Mouse (Mus musculus): ENCODE data around the gene Smim7. TPM values are rescaled to one million over a fixed set of nuclear protein-coding genes. Genes with fewer than 3 reads are reported as not detected.

Gene Smim7
- polyA plus RNA-seq (2011; ENCODE audit: insufficient read depth, insufficient read length, low replicate concordance, missing spikeins): 16.4 and 25.7 TPM in 2 replicates

DNA sequence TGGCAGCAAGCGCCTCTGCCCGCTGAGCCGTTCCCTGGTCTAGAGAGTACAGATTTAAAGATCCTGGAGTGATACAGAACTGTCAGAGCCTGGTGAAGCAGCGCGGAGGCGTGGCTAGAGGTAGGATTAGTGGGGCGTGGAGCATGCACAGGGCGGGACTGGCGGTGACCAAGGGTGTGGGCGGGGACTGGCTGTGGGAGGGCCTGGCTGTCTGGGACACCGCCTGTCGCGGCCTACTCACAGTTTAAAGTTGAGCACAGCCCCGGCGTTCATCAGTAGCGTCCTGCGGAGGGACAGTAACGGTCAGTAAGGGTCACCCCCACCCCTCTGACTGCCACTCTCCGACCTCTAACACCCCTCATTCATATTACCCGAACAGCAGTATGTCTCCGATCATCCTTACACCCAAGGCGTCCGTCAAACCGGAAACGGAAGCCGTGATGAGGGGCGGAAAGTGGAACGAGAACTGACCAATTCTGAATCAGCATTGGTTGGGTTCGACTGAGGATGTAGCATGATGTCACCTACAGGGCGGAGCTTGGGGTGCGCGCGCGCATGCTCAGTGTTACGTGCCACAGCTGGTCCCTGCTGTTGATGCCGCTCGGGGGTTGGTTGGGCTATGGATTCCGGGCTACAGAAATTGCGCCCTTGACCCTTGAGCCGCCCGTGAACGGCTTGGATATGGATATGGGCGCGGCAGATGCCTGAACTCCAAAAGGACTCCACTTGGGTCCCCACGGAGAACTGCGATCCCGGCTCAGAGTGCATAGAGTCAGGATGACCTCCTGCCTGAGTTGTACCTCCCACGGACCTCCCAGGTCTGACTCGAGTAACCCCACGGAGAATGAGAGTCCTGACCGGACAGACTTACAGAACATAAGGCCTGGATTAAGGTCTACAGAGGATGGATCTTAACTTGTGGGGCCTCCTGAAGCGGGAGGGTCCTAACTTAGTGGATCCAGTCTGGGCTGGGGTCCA, at the start of gene Smim7:
Gene Smim7 (minus strand): TSS at position 456 of the 978 bp plus-strand sequence.
- H3K4me3 ChIP-seq (replicated peaks; ENCODE audit: control insufficient read depth, low read depth, low read length): peak within 1 kb of the TSS; percentile 85
- under 1% methylated on average over 52 of the region's 52 CpGs for WGBS
- TF ChIP-seq POLR2A (IDR thresholded peaks at IDR 0.05; ENCODE audit: borderline replicate concordance, control insufficient read depth, low read depth, low read length) (peak; percentile 79; the same call in 1 of the 2 replicates), CTCF (IDR thresholded peaks at IDR 0.05; ENCODE audit: control insufficient read depth, insufficient read depth, low read length) (no peak)
- peaks cover 4% of the 10 kb centered on the region for H3K4me1 ChIP-seq (ENCODE audit: control insufficient read depth, insufficient read depth, low read length)
- peak within 1 kb of the TSS; percentile 89 for H3K27ac ChIP-seq (ENCODE audit: control insufficient read depth, insufficient read depth, low read depth, low read length, poor library complexity)

DNA sequence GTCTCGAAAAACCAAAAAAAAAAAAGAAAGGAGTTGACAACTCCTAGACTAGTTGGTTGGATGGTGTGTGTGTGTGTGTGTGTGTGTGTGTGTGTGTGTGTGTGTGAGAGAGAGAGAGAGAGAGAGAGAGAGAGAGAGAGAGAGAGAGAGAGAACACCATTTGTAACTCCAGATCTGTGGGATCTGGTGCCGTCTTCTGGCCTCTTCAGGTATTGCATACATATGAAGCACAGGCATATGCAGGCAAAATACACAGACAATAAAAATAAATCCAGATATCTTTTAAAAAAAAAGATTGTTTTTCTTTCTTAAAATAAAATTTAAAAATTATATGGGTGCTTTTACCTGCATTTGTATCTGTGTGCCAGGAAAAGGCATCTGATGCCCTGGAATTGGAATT, 19.3 kb upstream of the Smim7 start:
- no peaks in the 10 kb centered on the region for H3K4me1 ChIP-seq (ENCODE audit: control insufficient read depth, insufficient read depth, low read length)
- TF ChIP-seq POLR2A (IDR thresholded peaks at IDR 0.05; ENCODE audit: borderline replicate concordance, control insufficient read depth, low read depth, low read length): no peak
- TF ChIP-seq CTCF (IDR thresholded peaks at IDR 0.05; ENCODE audit: control insufficient read depth, insufficient read depth, low read length): no peak
- WGBS: 46% methylated on average over 2 of the region's 2 CpGs
- H3K4me3 ChIP-seq (replicated peaks; ENCODE audit: control insufficient read depth, low read depth, low read length): no peak overlapping the region
- H3K27ac ChIP-seq (ENCODE audit: control insufficient read depth, insufficient read depth, low read depth, low read length, poor library complexity): no peak overlapping the region

DNA sequence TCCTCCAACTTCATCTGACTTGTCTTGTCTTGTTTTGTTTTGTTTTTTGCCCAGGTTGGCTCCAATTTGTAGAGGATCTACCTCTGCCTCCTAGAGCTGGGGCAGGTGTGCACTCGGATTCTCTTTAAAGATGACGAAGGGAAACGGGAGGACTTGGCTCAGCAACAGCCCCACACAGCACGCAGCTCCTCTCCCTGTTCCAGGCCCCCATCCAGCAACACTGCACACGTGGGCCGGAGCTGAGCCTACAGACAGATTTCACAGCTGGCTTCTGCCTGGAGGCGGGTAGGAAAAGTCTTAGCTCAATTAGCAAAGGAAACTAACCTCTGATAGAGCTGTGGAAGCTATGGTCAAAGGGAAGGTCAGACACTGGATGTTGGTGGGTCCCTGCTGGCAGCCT, 18.4 kb upstream of the Smim7 start:
- H3K4me3 ChIP-seq (replicated peaks; ENCODE audit: control insufficient read depth, low read depth, low read length): no peak overlapping the region
- WGBS: 92% methylated on average over 7 of the region's 7 CpGs
- no peak overlapping the region for H3K27ac ChIP-seq (ENCODE audit: control insufficient read depth, insufficient read depth, low read depth, low read length, poor library complexity)
- no peaks in the 10 kb centered on the region for H3K4me1 ChIP-seq (ENCODE audit: control insufficient read depth, insufficient read depth, low read length)
- no peak for TF ChIP-seq CTCF (IDR thresholded peaks at IDR 0.05; ENCODE audit: control insufficient read depth, insufficient read depth, low read length)
- no peak for TF ChIP-seq POLR2A (IDR thresholded peaks at IDR 0.05; ENCODE audit: borderline replicate concordance, control insufficient read depth, low read depth, low read length)

- Histone ChIP-seq H3K27ac (ENCODE audit: control insufficient read depth, insufficient read depth, low read depth, low read length, poor library complexity) (no peak overlapping the region), H3K4me3 (replicated peaks; ENCODE audit: control insufficient read depth, low read depth, low read length) (no peak overlapping the region), H3K4me1 (ENCODE audit: control insufficient read depth, insufficient read depth, low read length) (no peaks in the 10 kb centered on the region)
- WGBS: 87% methylated on average over 10 of the region's 10 CpGs
- TF ChIP-seq CTCF (IDR thresholded peaks at IDR 0.05; ENCODE audit: control insufficient read depth, insufficient read depth, low read length) (no peak), POLR2A (IDR thresholded peaks at IDR 0.05; ENCODE audit: borderline replicate concordance, control insufficient read depth, low read depth, low read length) (no peak)
These were observed 18.0 kb upstream of the Smim7 start for GRCm38 (mm10) chr8:72588865-72589264.

DNA sequence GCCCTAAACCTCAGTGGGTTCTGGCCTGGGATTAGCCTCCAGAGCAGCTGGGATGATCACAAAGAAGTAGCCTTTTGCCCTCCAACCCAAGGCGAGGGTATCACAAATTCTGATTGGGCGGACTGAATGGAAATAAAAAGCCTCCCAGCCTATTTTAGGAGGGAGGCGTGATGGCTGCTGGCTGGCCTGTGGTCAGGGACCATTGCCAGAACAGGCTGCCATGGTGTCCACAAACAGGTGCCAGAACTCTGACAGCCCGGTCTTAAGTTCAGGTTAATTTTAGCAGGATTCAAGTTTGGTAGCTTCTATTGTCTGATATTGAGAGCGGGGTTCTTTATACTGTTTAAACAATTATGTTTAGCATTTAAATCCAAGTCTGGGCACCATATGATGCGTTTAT, 16.9 kb upstream of the Smim7 start:
- TF ChIP-seq CTCF (IDR thresholded peaks at IDR 0.05; ENCODE audit: control insufficient read depth, insufficient read depth, low read length): no peak
- H3K27ac ChIP-seq (ENCODE audit: control insufficient read depth, insufficient read depth, low read depth, low read length, poor library complexity): no peak overlapping the region
- 49% methylated on average over 6 of the region's 6 CpGs for WGBS
- H3K4me3 ChIP-seq (replicated peaks; ENCODE audit: control insufficient read depth, low read depth, low read length): no peak overlapping the region
- H3K4me1 ChIP-seq (ENCODE audit: control insufficient read depth, insufficient read depth, low read length): peaks cover 1% of the 10 kb centered on the region; the same call in 1 of the 2 replicates

GRCm38 (mm10) chr8:72584390-72584789, 13.5 kb upstream of the Smim7 start:
- Histone ChIP-seq H3K4me1 (ENCODE audit: control insufficient read depth, insufficient read depth, low read length) (peaks cover 7% of the 10 kb centered on the region; the same call in 1 of the 2 replicates), H3K27ac (ENCODE audit: control insufficient read depth, insufficient read depth, low read depth, low read length, poor library complexity) (peak overlapping the region; percentile 9; the same call in 1 of the 2 replicates), H3K4me3 (replicated peaks; ENCODE audit: control insufficient read depth, low read depth, low read length) (no peak overlapping the region)
- 63% methylated on average over 6 of the region's 6 CpGs for WGBS
- TF ChIP-seq POLR2A (IDR thresholded peaks at IDR 0.05; ENCODE audit: borderline replicate concordance, control insufficient read depth, low read depth, low read length) (no peak), CTCF (IDR thresholded peaks at IDR 0.05; ENCODE audit: control insufficient read depth, insufficient read depth, low read length) (no peak)

DNA sequence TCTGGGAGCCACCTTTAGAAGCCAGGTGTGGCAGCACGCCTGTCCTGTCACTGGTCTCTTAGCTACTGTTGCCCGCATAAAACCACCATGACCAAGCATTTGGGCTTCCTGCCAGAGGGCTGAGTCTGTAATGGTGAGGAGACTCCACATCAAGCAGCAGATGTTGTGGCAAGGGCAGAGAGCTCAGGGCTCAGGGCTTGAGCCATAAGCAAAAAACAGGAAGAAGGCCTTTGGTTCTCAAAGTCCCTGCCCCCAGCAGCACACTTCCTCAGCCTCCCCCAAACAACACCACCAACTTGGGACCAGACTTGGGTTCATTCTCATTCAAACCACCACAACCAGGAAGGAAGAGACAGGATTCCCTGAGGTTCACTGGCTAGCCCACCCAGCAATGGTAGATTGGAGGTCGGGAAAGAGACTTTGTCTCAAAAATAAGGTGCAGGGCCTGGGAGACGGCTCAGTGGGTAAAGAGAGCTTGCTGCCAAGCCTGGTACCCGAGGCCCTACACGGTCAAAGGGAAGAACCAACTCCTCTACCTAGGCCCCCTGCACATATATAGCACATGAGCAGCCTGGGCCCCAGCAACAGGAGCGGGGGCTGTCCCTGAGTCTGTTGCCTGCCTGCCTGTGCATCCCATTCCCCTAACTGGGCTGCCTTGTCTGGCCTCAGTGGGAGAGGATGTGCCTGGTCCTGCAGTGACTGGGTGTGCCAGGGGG, 12.3 kb upstream of the Smim7 start:
- no peak for TF ChIP-seq CTCF (IDR thresholded peaks at IDR 0.05; ENCODE audit: control insufficient read depth, insufficient read depth, low read length)
- no peak for TF ChIP-seq POLR2A (IDR thresholded peaks at IDR 0.05; ENCODE audit: borderline replicate concordance, control insufficient read depth, low read depth, low read length)

DNA sequence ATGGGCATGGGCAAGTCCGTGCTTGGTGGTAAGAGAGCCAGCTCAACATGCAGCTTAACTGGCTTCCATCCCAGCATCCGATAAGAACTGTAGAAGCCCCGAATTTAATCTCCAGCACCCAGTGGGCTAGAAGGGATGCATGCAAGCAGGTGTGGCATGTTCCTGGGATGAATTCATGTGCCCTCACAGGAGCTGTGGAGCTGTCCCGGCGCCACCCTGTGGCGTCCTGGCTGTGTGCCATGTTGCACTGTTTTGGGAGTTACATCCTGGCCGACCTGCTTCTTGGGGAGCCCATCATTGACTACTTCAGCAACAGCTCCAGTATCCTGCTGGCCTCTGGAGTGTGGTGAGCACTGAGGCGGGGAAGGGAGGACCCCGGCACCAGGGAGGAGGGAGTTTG, 8.5 kb upstream of the Smim7 start:
- Histone ChIP-seq H3K4me3 (replicated peaks; ENCODE audit: control insufficient read depth, low read depth, low read length) (no peak overlapping the region), H3K27ac (ENCODE audit: control insufficient read depth, insufficient read depth, low read depth, low read length, poor library complexity) (no peak overlapping the region), H3K4me1 (ENCODE audit: control insufficient read depth, insufficient read depth, low read length) (peaks cover 7% of the 10 kb centered on the region; the same call in 1 of the 2 replicates)
- 76% methylated on average over 9 of the region's 9 CpGs for WGBS
- TF ChIP-seq CTCF (IDR thresholded peaks at IDR 0.05; ENCODE audit: control insufficient read depth, insufficient read depth, low read length): no peak

More for the DNA sequence above, 12.3 kb upstream of the Smim7 start:
- peaks cover 7% of the 10 kb centered on the region; the same call in 1 of the 2 replicates for H3K4me1 ChIP-seq (ENCODE audit: control insufficient read depth, insufficient read depth, low read length)
- H3K27ac ChIP-seq (ENCODE audit: control insufficient read depth, insufficient read depth, low read depth, low read length, poor library complexity): peak overlapping the region; percentile 83
- H3K4me3 ChIP-seq (replicated peaks; ENCODE audit: control insufficient read depth, low read depth, low read length): no peak overlapping the region
- WGBS: 12% methylated on average over 7 of the region's 7 CpGs

All from bone marrow, adult 2 months (tissue).